Mouse (Mus musculus) ovary, adult 2 months (tissue): ENCODE measurements around the gene Gm10570. TPM values are rescaled to one million over a fixed set of nuclear protein-coding genes. Genes with fewer than 3 reads are reported as not detected.

Source experiments
- polyA plus RNA-seq: library from polyadenylated mRNA; depleted of rRNA; stranded (reverse); fragments of >200 nt; gene quantifications from 2 replicates; pipeline ENCODE4 v1.2.3, GENCODE M21; 2012; rRNA removed

The Gm10570 gene
- polyA plus RNA-seq: not detected in 2 replicates

GRCm38 (mm10) chr4:130308231-130309081 lies at the start of gene Gm10570, which contains the start of gene Fabp3:
TSS of gene Gm10570 (minus strand) at chr4:130308674.
TSS of gene Fabp3 (plus strand) at chr4:130308595.

GRCm38 (mm10) chr4:130279105-130279504 lies 29.4 kb downstream of the Gm10570 start, which contains the start of gene Serinc2:
TSS of gene Serinc2 (minus strand) at chr4:130279205.

Other genes starting within 250 kb of the Gm10570 start
- 132 and 135 TPM in 2 replicates for gene Pef1, start 206.1 kb downstream of the Gm10570 start, polyA plus RNA-seq
- gene Hcrtr1, start 169.3 kb downstream of the Gm10570 start, polyA plus RNA-seq: 1.1 and 2.0 TPM in 2 replicates
- 120 and 135 TPM in 2 replicates for gene Tinagl1, start 133.6 kb downstream of the Gm10570 start, polyA plus RNA-seq
- gene Gm853, start 86.3 kb downstream of the Gm10570 start, polyA plus RNA-seq: not detected in 2 replicates
- 40.8 and 41.5 TPM in 2 replicates for gene Serinc2, start 29.5 kb downstream of the Gm10570 start, polyA plus RNA-seq
- 79.3 and 94.3 TPM in 2 replicates for gene Fabp3, start 79 bp downstream of the Gm10570 start, polyA plus RNA-seq
- gene Zcchc17, start 51.3 kb upstream of the Gm10570 start, polyA plus RNA-seq: 24.8 and 26.9 TPM in 2 replicates
- 41.8 and 52.8 TPM in 2 replicates for gene Snrnp40, start 51.5 kb upstream of the Gm10570 start, polyA plus RNA-seq